Mouse (Mus musculus) bone marrow macrophage, adult 2 months (primary cell): Measurements from ENCODE around the gene Pygl.

Experiments
- CTCF ChIP-seq: IDR thresholded peaks from 2 replicates; pipeline ENCODE4 v1.5.1; 2012; ENCODE audit warnings: low read depth, mild to moderate bottlenecking, low read length, moderate library complexity
- POLR2A ChIP-seq: IDR thresholded peaks from 2 replicates; pipeline ENCODE4 v1.6.1; 2012; ENCODE audit warnings: mild to moderate bottlenecking, low read depth, low read length, borderline replicate concordance

GRCm38 (mm10) chr12:70196341-70196740 lies 34.9 kb downstream of the Pygl start:
- no peak for TF ChIP-seq POLR2A
- no peak for TF ChIP-seq CTCF
